Mouse (Mus musculus) midbrain, postnatal 0 days (tissue): Measurements from ENCODE around the gene Lmnb2. TPM values are rescaled to one million over a fixed set of nuclear protein-coding genes. Genes with fewer than 3 reads are reported as not detected.

Experiments
- ATAC-seq: fragments of 200-750 bp; cut with Nextera tagmentation; 2 replicates; pipeline ENCODE4 v1.8.0; 2017; ENCODE audit warnings: moderate number of reproducible peaks, mild to moderate bottlenecking, moderate TSS enrichment, moderate library complexity; ENCODE audit not compliant: low FRiP score
- DNase-seq: peaks from one replicate; pipeline ENCODE4 v3.0.0-alpha.2; 2015; ENCODE audit warnings: low spot score
- H3K27ac ChIP-seq: fragments of 300-500 bp; sonication (generic); 2 replicates; pipeline ENCODE4 v1.5.1; 2014; ENCODE audit warnings: low read depth, mild to moderate bottlenecking, low read length, mixed read lengths
- H3K27me3 ChIP-seq: fragments of 300-500 bp; sonication (generic); 2 replicates; pipeline ENCODE4 v1.6.1; 2014; ENCODE audit warnings: low read length, control low read depth, mixed read lengths; ENCODE audit not compliant: insufficient read depth
- H3K36me3 ChIP-seq: fragments of 300-500 bp; sonication (generic); 2 replicates; pipeline ENCODE4 v1.6.1; 2014; ENCODE audit warnings: low read length, control low read depth, mixed read lengths; ENCODE audit not compliant: insufficient read depth
- H3K4me1 ChIP-seq: fragments of 300-500 bp; sonication (generic); 2 replicates; pipeline ENCODE4 v1.6.1; 2014; ENCODE audit warnings: mild to moderate bottlenecking, control low read depth, antibody characterized with exemption, low read length, mixed read lengths; ENCODE audit not compliant: insufficient read depth
- H3K4me2 ChIP-seq: fragments of 300-500 bp; sonication (generic); 2 replicates; pipeline ENCODE4 v1.6.1; 2014; ENCODE audit warnings: low read depth, mild to moderate bottlenecking, low read length, mixed read lengths; ENCODE audit not compliant: poor library complexity, severe bottlenecking
- H3K4me3 ChIP-seq: fragments of 300-500 bp; sonication (generic); 2 replicates; pipeline ENCODE4 v1.5.1; 2014; ENCODE audit warnings: low read depth, mild to moderate bottlenecking, low read length, moderate library complexity
- H3K9ac ChIP-seq: fragments of 300-500 bp; sonication (generic); replicated peaks from 2 replicates; pipeline ENCODE4 v1.6.1; 2014; ENCODE audit warnings: mild to moderate bottlenecking, low read length, moderate library complexity, mixed read lengths; ENCODE audit not compliant: poor library complexity, severe bottlenecking
- H3K9me3 ChIP-seq: fragments of 300-500 bp; sonication (generic); 2 replicates; pipeline ENCODE4 v1.6.1; 2016; ENCODE audit warnings: low read length, control low read depth
- CTCF ChIP-seq: IDR thresholded peaks from 2 replicates; pipeline ENCODE4 v1.5.1; 2016; ENCODE audit warnings: antibody characterized with exemption, mild to moderate bottlenecking
- WGBS: fragments of 180-500 bp; shearing (Covaris S2); extraction: QIAGEN DNeasy Blood & Tissue Kit; methylation state at CpG from one replicate; pipeline ENCODE4 v1.1.7; 2014; 5-methylcytosine and 5-hydroxymethylcytosine counted together
- polyA plus RNA-seq: library from polyadenylated mRNA; unstranded; fragments of >200 nt; fragmentation: Nextera tagmentation; extraction: Ambion mirVana; gene quantifications from 2 replicates; pipeline ENCODE4 v1.2.1, GENCODE M21; 2015
- total RNA-seq: library from RNA; depleted of rRNA; stranded (reverse); fragments of >200 nt; gene quantifications from 2 replicates; pipeline ENCODE4 v1.2.3, GENCODE M21; 2014

The Lmnb2 gene
- total and polyA plus RNA-seq, 2 experiments from 2014 or later: 22.6 to 47.3 TPM

DNA sequence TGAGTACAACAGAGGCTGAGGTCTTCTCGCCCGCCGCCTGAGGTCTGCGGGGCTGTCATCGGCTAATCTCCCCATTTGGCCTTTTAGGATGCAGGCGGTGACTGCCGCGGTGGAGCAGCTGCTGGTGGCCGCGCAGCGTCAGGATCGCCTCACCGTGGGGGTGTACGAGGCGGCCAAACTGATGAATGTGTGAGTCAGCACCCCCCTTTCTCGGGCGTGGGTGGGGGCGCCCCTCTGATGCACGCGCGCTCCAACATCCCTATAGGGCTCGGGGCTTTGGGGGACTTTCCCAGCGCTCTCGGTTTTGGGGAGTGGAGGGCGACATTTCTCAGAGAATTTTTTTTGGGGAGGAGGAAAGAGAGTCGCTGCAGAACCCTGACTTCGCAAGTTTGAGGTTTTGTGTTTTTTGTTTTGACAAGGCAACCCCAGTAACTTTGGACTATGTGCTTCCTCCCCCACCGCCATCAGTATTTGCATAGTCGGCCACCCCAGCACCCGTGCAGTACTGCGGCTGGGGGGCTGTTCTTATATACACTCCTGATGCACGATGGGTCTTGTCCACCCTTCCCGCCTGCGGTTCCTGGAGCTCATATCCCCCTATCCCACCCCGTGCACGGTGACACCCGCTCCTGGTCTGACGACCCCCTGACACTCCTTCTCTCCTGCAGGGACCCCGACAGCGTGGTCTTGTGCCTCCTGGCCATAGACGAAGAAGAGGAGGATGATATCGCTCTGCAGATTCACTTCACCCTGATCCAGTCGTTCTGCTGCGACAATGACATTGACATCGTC lies 12.5 kb upstream of the Lmnb2 start:
- no peaks in the 10 kb centered on the region for H3K9me3 ChIP-seq
- H3K4me1 ChIP-seq: peaks cover 11% of the 10 kb centered on the region; the same call in 1 of the 2 replicates
- ATAC-seq (no peak), DNase-seq (no peak)
- no peaks in the 10 kb centered on the region for H3K36me3 ChIP-seq
- peak overlapping the region; percentile 48 for H3K4me3 ChIP-seq
- H3K27ac ChIP-seq: no peak overlapping the region
- TF ChIP-seq CTCF: no peak
- peak overlapping the region; percentile 87 for H3K4me2 ChIP-seq
- under 1% methylated on average over 42 of the region's 45 CpGs for WGBS
- H3K27me3 ChIP-seq: peaks cover 38% of the 10 kb centered on the region
- H3K9ac ChIP-seq: peak overlapping the region; percentile 40; the same call in 1 of the 2 replicates

- WGBS: under 1% methylated on average over 56 of the region's 56 CpGs
- H3K4me2 ChIP-seq: peak within 1 kb of the TSS; percentile 87
- H3K27ac ChIP-seq: peak within 1 kb of the TSS; percentile 44; the same call in 1 of the 2 replicates
- peaks cover 31% of the 10 kb centered on the region for H3K27me3 ChIP-seq
- no peaks in the 10 kb centered on the region for H3K36me3 ChIP-seq
- peak within 1 kb of the TSS; percentile 48 for H3K4me3 ChIP-seq
- peak within 1 kb of the TSS; percentile 66 for H3K9ac ChIP-seq
- DNase-seq (peak; percentile 99), ATAC-seq (peak; percentile 92)
- TF ChIP-seq CTCF: no peak
- peaks cover 11% of the 10 kb centered on the region; the same call in 1 of the 2 replicates for H3K4me1 ChIP-seq
- no peaks in the 10 kb centered on the region for H3K9me3 ChIP-seq
Observed at GRCm38 (mm10) chr10:80929299-80930226, 11.5 kb upstream of the Lmnb2 start, which contains the start of gene Gadd45b. Gene Gadd45b (plus strand): TSS chr10:80930073.

- peak overlapping the region; percentile 48 for H3K4me3 ChIP-seq
- peak overlapping the region; percentile 66 for H3K9ac ChIP-seq
- peak; percentile 93 for TF ChIP-seq CTCF
- ATAC-seq (peak; percentile 28; the same call in 1 of the 2 replicates), DNase-seq (peak; percentile 88)
- H3K36me3 ChIP-seq: no peaks in the 10 kb centered on the region
- 0 out of 2 replicates have a peak overlapping the region, but pooled peaks have one; percentile 44 for H3K27ac ChIP-seq
- WGBS: under 1% methylated on average over 47 of the region's 48 CpGs
- H3K4me1 ChIP-seq: peaks cover 11% of the 10 kb centered on the region; the same call in 1 of the 2 replicates
- H3K4me2 ChIP-seq: peak overlapping the region; percentile 87
- no peaks in the 10 kb centered on the region for H3K9me3 ChIP-seq
- H3K27me3 ChIP-seq: peaks cover 23% of the 10 kb centered on the region
Observed at GRCm38 (mm10) chr10:80928586-80929298, 10.7 kb upstream of the Lmnb2 start.

DNA sequence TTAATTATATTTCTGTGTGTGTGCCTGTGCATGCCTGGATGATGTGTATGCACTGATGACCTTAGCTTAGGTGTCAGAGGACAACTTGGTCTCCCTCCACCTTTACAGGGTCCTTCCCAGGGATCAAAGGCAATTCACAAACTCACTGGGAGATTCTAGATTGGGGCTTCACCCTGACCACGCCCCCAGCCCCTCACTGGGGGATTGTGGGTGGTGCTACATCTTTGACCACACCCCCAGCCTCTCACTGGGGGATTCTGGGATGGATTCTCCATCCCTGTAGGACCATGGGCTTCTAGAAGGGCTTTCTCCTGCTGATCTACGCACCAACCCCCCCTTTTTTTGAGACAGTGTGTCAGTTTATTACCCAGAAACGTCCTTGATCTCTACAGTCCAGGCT lies 7.4 kb upstream of the Lmnb2 start:
- H3K27me3 ChIP-seq: no peaks in the 10 kb centered on the region
- H3K4me3 ChIP-seq: no peak overlapping the region
- WGBS: 42% methylated on average over 3 of the region's 3 CpGs

GRCm38 (mm10) chr10:80921923-80922322 lies 3.9 kb upstream of the Lmnb2 start:
- TF ChIP-seq CTCF: no peak
- DNase-seq (peak; percentile 44), ATAC-seq (no peak)
- H3K4me1 ChIP-seq: no peaks in the 10 kb centered on the region; the same call in 1 of the 2 replicates
- 0 out of 2 replicates have a peak overlapping the region, but pooled peaks have one; percentile 20 for H3K9ac ChIP-seq
- 4% methylated on average over 16 of the region's 16 CpGs for WGBS
- H3K36me3 ChIP-seq: no peaks in the 10 kb centered on the region
- H3K9me3 ChIP-seq: no peaks in the 10 kb centered on the region
- H3K27ac ChIP-seq: no peak overlapping the region
- H3K27me3 ChIP-seq: no peaks in the 10 kb centered on the region
- H3K4me3 ChIP-seq: 0 out of 2 replicates have a peak overlapping the region, but pooled peaks have one; percentile 12
- H3K4me2 ChIP-seq: peak overlapping the region; percentile 36

More for the DNA sequence above, 7.4 kb upstream of the Lmnb2 start:
- Histone ChIP-seq H3K4me2 (no peak overlapping the region), H3K36me3 (no peaks in the 10 kb centered on the region), H3K4me1 (peaks cover 2% of the 10 kb centered on the region; the same call in 1 of the 2 replicates), H3K9ac (no peak overlapping the region), H3K27ac (no peak overlapping the region), H3K9me3 (no peaks in the 10 kb centered on the region)
- TF ChIP-seq CTCF: no peak
- DNase-seq: no peak
- no peak for ATAC-seq
